Mouse (Mus musculus) kidney, postnatal 25 days (tissue): ENCODE measurements around the gene Mon2.
"Not testable (repeated sequence)": the region's sequence is repeated elsewhere in the genome, so short reads cannot be mapped to it uniquely, and the experiment has no call there.

ENCODE experiments used
- DNase-seq, 2 experiments: peaks; one replicate each; pipeline ENCODE4 v3.0.0; 2021; ENCODE audit warnings: mixed read lengths in 2 of 2

Gene Mon2

GRCm38 (mm10) chr10:123056463-123056862 is 19.8 kb downstream of the Mon2 start:
- no peak for DNase-seq

DNA sequence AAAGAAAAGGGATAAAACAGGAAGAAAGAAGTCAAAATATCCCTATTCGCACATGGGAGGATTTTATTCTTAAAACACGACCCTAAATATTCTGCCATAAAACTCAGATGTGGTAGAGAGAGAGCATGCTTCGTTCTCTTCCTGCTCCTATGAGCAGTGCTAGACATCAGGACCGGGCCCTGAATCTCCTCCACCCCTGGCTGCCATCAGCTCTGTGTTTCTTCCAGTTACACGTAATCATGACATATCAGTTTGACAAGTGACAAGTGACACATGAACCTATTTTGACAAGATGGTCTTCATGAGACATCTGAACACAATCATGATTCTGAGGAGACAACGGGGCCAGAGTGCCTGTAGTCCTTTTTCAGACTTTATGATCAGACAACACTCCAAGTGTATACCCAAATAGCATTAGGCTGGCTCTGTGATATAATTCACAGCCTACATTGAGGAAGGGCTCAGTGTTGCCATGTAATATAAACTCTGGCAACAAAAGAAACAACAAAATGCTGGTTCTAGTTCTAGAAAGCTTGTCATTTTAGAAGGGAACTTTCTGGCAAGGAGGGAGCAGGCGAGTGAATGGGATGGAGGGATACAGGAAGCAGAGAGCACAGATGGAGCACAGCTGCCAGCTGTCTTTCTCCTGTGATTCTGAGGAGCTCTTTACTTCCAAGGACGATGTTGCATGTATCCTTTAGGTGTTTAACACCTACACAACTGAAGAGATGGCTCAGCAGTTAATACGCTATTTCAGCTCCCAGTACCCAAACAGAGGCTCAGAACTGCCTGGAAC is 20.9 kb downstream of the Mon2 start:
- DNase-seq, result no peak

- no peak for DNase-seq
Measured at GRCm38 (mm10) chr10:123053557-123053956, 22.7 kb downstream of the Mon2 start.

- DNase-seq, result peak; percentile 49 to 64
Measured at GRCm38 (mm10) chr10:123052021-123052420, 24.3 kb downstream of the Mon2 start.

DNA sequence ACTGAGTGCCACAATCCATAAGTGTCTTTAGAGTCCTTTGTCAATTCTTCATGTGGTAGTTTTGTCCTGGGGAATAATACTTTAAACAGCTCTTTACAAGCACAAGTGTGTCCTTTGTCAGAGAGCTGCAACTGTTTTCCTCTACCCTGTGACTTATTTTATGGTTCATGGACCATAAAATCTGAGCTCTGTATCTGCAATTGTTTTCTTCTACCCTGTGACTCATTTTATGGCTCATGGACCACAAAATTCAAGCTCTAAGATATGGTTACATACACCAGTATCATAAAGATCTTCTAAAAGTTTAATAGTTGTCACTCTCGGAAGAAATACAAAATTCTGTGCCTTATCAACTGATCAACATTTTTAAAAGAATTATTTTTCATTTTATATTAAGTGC is 27.6 kb downstream of the Mon2 start:
- DNase-seq, result no peak

GRCm38 (mm10) chr10:123039936-123040335 is 36.4 kb downstream of the Mon2 start:
- peak in 1 of 2 experiments; percentile 22 for DNase-seq

DNA sequence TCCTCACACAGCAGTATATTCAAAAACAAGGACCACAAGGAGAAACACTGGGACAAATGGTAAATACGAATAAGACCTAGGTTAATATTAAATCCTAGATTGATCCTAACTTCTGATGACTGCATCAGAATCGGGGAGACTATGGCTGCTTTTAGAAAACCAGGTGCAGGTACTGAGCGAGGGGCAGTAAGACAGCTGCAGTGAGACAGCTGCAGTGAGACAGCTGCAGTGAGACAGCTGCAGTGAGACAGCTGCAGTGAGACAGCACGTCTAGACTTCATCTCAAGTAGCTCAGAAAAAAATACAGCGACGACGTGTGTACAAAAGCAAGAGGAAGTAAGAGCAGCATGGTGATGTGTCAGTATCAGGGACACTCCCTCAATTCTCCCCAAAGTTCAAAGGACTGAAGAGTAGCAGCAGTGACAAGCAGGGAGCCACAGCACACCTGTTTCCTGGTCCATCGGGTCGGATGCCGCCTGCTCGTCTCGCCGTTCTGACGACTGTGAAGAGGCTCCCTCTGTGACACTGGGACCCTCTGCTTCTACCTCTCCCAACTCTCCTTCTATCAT is 44.1 kb downstream of the Mon2 start:
- no peak for DNase-seq

DNA sequence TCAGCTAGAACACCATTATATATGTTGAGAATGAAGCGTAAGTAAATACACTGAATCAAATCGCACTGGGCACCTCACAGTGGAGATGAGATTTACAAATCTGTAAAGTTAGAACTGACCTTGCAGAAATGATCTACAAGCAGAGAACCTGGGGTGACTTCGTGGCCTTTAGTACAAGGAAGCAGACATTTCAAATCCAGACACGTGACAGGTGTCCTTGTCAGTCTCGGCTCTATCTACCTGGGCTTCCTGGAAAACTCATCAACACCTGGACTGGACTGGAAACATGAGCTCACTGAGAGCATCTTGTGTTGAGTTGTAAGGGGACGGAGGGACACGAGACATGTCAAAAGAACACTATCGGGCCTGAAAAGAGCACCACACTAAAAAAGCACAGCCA is 44.9 kb downstream of the Mon2 start:
- no peak for DNase-seq

GRCm38 (mm10) chr10:123030589-123030988 is 45.7 kb downstream of the Mon2 start:
- DNase-seq, result no peak

- DNase-seq, result no peak
Measured at GRCm38 (mm10) chr10:123028949-123029348, 47.4 kb downstream of the Mon2 start.

- not testable (repeated sequence) for DNase-seq
Measured at GRCm38 (mm10) chr10:123026736-123027135, 49.6 kb downstream of the Mon2 start.

- DNase-seq, result no peak
Measured at GRCm38 (mm10) chr10:123013435-123013834, 62.9 kb downstream of the Mon2 start.

- no peak for DNase-seq
Measured at GRCm38 (mm10) chr10:123011421-123011820, 64.9 kb downstream of the Mon2 start.

DNA sequence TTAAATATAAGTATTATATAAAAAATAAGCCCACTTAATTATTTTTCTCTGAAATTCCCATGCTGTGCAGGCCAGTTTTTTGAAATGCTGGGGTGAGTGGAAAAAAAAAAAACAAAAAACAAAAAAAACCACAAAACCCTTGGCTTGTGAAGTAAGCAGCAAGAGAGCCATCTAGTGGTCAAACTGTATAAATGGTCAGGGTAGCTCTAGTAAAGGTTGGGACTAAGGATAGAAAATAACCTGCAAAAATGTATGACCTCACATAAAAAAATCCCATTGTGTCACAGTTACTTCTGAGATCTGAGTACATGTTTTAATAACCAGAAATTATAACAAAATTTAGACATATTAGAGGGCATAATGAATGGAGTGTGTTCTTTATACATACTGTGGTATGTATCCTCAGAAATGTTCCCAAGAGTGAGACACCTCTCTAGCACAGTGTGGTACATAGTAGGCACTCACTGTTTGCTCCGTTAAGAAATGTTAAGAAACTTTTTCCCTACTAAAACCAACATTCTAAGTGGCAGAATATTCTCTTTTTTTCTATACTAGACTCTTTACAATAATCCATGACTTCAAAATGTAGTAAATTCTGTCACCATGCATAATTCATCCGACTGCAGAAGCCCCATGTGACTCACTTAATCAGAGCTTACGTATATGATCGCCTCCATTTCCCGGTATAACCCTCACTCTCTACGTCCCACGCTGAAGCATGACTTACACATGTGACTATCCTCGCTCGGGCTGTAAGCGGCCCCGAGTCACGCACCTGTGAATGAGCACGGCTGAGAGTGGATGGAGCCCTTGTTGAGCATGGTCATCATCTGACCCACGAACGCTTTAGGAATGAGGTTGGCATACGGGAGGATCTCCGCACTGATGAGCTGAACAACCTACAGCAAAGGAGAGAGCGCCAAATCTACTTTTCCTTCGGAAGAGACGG is 70.8 kb downstream of the Mon2 start:
- no peak for DNase-seq

DNA sequence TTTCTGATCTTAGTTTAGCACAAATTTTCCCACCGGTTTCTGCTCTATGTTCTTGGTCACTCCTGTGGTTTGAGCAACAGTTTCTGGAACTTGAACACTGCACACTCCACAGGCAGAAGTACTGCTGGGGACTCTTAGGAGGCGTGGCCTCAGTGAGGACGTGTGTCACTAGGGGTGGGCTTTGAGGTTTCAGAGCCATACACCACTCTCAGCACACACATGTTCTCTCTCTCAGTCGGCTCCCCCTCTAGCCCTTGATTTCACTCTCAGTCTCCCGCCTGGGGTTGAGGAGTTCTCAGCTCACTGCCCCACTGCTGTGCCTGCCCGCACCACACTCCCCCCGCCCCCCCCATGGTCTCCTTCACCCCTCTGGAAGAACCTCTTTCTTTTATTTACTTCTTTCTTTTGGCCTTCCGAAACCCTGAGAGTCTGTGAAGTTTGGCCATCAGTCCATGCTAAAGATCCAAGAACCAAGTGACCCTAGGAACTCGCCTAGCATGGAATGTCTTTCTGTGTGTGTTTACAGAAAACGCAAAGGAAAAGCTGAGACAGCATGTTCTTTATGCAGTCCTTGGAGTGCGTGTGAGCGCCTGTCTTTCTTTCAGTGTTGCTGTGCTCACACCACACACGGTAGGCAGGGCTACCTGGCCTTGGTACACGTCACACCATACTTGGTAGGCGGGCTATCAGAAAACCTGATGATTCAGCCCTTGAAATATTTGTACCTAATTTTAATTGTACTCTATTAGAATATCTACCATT is 71.6 kb downstream of the Mon2 start:
- DNase-seq, result no peak

- no peak for DNase-seq
Measured at GRCm38 (mm10) chr10:123001985-123002384, 74.3 kb downstream of the Mon2 start.

- DNase-seq, result no peak
Measured at GRCm38 (mm10) chr10:123001363-123001762, 74.9 kb downstream of the Mon2 start.

DNA sequence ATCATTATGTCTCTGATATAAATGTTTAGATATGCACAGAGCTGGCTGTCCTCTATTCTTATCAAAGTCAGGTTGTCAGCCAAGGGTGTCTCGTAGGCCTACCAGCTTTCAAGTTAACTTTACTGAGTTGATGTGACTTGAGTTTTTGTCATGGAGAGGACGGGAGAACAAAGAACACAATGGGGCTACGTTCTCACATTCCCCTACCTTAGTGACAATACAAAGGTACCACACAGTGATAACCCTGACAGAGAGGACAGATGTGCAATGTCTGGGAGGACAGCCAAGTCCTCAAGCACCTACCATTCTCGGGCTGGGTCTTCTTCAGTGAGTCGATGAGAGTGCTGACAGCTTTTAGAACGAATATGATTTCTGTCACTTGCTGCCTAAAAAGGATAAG is 76.9 kb downstream of the Mon2 start:
- no peak for DNase-seq

- no peak for DNase-seq
Measured at GRCm38 (mm10) chr10:122997852-122998251, 78.5 kb downstream of the Mon2 start.

- DNase-seq, result peak; percentile 25 to 44
Measured at GRCm38 (mm10) chr10:122994402-122995107, 81.8 kb downstream of the Mon2 start.

DNA sequence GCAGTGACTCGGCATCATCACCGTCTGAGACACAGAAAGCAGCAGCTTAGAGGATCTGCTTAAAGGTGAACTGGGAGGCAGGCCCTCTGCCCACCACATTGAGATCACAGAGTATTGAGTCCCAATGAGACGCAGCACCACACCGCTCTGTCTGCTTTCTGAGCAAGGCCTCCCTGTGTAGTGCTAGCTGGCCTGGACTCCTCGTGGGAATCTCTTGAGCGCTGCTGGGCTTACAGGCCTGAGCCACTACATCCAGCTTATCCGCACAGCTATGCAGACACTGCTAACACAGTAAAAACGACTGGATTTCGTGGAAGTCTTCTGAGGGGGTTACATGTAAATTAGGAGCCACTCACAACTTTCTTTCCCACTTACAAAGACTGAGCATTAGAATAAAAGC is 84.7 kb downstream of the Mon2 start:
- no peak for DNase-seq

GRCm38 (mm10) chr10:122991053-122991452 is 85.3 kb downstream of the Mon2 start:
- no peak for DNase-seq
